Mouse (Mus musculus) mouse embryonic stem cell (cell line): Measurements from ENCODE around the gene Ppp1r11.

ENCODE experiments used
- in situ Hi-C, 2 experiments: fragments of 300-500 bp; cut with MboI; formaldehyde crosslinking; loops; 1 replicate in 1 of 2; 3 replicates in 1 of 2; pipeline ENCODE4 v1.14.3; 2019 to 2020; ENCODE audit warnings: low sequenced_read_pairs in 2 of 2, low pct_unique_long_range_greater_than_20kb in 1 of 2, mixed read lengths in 1 of 2; ENCODE audit not compliant: unreplicated experiment in 1 of 2

Gene Ppp1r11

DNA sequence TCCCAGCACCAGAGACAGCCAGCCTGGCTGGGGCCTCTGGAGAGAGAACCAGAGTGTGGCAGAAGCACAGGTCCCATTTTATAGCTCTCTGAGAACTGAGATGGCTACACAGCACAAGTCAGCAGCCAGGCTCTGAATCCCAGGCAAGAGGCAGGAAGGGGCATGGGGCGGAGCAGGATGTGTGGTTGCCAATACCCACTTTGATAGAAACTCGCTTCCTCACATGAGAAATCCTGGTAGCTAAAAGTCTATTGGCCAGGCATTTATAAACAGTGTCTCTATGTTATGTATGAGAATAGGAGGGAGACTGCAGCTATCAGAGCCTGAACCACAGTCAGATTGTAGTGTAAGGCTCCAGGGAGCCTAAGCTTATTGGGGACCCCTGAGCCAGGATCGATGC lies 21.2 kb upstream of the Ppp1r11 start:
- in situ Hi-C loops = no loop called here

DNA sequence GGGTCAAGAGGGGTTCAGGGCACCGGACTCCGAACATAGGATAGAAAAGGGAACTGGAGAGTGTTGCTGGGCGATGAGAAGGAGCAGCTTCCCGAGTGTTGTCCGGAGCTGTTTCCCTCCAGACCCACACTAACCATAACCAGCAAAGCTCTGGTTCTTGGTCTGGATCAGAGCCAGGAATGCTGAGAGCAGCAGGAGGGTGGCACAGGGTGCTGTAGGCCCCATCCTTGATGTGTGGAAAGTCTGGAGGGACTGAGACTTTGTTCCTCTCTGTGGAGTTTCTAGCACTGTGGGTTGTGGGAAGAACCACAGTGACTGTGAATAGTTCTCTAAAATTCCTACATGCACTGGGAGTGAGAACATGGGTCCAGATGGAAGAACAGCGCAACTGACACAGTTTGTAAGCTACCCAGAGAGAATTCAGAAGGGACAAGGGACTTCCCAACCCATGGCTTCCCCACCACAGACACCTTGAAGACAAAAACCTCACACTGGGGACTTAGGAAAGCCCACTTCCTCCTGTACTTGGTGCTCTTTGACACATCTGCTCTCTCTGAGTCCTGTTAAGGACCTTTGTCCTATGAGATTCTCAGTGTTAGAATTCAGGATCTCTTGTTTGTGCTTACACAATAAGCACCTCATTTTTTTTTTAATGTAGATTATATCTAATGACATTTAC lies 19.8 kb upstream of the Ppp1r11 start:
- in situ Hi-C loops = no loop called here

DNA sequence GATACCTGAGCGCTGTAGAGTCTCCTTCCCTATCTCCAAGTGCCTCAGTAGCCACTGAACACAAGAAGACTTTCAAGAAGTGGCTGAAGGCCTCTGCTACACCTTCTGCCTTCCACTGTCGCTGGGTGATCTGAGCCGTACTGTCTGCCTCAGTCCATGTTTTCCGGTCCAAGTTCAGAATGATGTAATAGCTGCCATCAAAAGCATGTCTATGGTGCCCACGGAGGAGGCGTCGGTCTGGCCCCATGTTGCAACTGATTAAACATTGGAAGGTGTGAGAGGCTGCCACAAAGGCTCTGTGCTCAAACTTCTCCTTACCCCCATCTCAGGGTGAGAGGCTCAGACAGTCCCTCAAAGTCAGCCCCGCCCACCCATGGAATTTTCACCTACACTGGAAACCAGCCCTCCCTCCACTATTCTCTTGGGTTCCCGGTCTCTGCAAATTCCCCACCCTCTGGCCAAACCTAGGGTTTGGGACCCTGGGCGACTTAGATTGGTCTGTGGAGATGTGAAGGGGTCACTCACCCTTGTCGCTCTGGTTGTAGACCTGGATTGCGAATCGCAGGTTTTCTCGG lies 18.9 kb upstream of the Ppp1r11 start:
- in situ Hi-C loops = no loop called here

DNA sequence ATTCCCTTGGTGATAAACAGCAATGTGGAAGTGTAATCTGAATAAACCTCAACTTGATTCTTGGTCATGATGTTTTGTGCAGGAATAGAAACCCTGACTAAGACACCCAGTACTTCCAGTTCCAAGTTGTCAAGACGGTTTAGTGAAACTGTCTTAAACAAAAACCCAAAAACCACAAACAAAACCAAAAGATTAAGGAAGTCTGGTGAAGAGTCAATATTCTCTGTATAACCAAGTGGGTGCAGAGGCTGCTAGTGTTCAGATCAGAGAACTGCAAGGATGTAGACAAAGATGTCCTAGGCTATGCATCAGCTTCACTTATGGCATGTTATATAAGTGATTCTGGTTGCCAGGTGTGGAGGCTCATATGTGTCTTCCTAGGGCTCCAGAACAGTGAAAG lies 15.3 kb upstream of the Ppp1r11 start:
- in situ Hi-C loops = no loop called here

DNA sequence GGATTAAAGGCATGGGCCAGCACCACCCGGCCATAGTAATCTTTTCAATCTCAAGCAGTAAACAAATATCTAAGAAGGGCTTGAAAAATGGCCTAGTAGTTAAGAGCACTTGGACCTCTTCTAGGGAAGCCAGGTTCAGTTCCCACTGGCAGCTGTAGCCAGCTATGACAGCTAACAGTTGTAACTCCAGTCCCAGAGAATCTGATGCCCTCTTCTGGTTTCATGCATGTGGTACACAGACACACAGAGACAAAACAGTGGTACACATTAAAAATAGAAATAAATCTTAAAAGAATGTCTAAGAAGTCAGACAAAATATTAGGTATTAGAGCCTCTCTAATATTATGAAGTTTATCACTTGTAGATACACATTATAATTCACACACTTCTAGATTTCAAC lies 9.6 kb upstream of the Ppp1r11 start:
- in situ Hi-C loops = no loop called here

DNA sequence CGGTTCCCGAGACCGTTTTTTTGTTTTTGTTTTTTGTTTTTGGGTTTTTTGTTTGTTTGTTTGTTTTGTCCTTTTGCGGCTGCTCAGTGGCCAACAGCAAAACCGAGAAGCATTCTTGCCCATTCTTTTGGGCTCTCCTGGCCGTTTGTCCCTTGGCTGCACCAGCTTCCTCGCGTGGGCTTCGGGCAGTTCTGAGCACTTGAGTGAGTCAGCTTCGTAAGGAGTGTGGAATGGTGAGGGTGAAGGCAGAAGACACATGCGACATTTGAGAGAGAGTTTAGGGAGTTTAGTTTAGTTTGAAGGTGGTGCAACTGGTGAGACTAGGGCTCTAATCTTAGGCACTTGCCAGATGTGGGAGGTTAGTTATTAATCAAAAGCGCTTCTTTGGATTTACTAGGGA lies 7.3 kb upstream of the Ppp1r11 start:
- in situ Hi-C loops = no loop called here

DNA sequence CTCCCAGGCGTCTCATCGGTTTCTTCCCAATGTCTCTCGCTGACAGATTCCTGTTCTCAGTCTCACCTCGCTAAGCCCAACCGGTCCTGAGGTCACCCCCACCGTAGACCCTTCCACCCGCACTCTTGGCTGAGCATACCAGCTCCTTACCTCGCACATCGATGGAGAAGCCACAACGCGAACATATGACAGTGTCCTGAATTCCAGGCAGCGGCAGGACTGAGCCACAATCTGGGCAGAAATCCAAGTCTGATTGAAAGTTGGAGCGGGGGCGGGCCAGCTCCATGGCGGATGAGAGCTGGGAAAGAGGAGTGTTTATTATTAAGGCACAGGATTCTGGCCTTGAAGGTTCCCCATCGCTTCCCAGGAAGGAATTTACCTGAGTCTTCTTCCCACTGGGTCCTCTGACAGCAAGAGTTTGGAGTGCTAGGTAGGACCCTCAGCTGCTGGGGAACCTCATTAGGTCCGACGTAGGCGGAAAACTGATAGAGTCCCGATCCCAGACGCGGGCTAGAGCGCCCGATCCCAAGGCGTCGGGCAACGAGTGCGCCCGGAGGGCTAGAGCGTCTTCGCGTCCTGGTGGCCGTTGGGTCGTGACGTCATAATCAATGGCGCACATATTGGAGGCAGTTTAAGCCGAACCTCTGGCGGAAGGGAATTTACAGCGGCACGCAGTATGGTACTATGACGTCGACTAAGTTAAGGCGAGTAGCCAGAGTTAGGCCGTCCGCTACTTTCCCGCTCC lies 6.6 kb upstream of the Ppp1r11 start, which contains the start of the genes Znrd1 and Znrd1as:
Gene Znrd1, minus strand, starts transcription at position 561 of the 745 bp plus-strand sequence.
Gene Znrd1as, plus strand, starts transcription at position 594 of the 745 bp plus-strand sequence.
- in situ Hi-C loops = no loop called here

DNA sequence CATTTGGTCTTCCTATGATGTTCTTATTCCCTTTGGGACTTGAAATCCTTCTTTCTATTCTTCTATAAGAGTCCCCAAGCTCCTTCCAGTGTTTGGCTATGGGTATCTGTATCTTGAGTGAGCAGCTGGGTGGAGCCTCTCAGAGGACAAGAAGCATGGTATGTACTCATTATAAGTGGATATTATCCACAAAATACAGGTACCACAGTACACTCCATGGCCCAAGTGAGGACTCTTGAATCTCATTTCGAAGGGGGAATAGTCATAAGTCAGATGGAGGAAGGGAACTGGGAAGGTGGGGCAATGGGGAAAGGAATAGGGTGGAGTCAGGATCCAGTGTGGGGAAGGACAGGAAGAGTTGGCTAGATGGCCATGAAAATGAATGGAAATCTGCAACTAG lies 1.5 kb upstream of the Ppp1r11 start:
- in situ Hi-C loops = no loop called here

DNA sequence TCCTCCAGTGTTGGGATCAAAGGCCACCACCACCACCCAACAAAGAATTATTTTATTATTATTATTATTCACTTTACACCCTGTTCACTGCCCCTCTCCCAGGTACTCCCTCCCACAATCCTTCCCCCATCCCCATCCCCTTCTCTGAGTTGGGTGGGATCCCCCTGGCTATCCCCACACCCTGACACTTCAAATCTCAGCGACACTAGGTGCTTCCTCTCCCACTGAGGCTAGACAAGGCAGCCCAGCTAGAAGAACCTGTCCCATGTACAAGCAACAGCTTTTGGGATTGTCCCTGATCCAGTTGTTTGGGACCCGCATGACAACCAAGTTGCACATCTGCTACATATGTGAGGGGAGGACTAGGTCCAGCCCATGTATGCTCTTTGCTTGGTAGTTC lies 1.1 kb upstream of the Ppp1r11 start:
- in situ Hi-C loops = no loop called here

DNA sequence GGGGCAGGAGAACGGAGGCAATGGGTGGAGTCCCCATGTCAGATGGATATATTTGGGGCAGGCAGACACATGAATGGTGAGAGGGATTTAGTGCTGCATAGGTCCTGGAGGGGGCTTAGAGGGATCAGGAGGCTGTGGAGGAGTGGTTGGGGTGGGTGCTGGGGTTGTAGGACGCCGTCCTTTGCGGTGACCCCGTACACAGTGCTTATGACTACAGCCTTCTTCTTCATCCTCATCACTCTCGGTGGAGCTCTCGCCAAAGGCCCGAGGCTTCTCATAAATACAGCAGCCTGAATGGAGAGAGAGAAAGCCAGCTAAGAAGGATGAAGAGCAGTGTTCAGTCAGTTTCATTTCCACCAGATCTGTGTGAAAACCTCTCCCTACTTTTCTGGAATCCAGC lies 2.3 kb downstream of the Ppp1r11 start:
- in situ Hi-C loops = no loop called here

DNA sequence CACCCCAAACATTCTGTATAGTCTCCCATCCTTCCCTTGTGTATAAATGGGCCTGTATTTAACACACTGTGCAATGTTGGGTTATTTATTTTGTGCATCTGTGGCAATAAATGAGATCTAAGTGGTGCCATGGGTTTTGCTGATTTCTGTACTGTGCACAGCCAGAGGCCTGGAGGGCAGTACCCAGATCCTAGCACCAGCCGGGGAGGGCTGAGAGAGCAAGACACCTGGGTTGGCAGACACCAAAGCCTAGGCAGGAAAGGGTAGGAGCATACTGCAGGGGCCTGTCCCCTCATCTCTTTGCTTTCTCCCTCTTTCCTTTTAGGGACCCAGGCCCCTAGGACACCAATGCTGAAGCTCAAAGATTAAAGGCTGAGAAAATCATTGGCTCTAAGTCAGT lies 3.3 kb downstream of the Ppp1r11 start:
- in situ Hi-C loops = no loop called here

DNA sequence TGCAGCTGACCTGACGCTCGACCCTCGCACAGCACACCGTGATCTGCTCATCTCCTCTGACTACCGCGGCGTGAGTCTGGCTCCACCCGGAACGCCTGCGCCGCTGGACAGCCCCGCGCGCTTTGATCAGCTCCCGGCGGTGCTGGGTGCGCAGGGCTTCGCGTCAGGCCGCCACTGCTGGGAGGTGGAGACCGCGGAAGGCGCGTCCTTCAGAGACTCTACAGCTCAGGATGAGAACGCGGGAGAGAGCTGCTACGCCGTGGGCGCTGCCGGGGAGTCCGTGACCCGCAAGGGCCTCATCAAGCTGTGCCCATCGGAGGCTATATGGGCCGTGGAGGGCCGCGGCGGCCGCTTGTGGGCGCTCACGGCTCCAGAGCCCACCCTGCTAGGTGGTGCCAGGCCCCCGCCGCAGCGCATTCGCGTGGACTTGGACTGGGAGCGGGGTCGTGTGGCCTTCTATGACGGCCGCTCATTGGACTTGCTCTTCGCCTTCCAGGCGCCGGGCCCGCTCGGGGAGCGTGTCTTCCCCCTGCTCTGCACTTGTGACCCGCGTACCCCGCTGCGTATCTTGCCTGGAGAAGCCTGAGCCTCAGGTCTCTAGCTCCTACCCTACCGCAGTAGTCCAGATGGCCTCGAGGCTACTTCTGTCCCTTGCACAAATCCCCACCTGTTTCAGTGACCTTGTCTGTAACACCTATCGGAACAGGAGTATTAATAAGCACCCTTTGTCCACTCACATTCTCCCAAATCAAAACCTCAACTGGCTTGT lies 4.3 kb downstream of the Ppp1r11 start:
- in situ Hi-C loops = no loop called here

DNA sequence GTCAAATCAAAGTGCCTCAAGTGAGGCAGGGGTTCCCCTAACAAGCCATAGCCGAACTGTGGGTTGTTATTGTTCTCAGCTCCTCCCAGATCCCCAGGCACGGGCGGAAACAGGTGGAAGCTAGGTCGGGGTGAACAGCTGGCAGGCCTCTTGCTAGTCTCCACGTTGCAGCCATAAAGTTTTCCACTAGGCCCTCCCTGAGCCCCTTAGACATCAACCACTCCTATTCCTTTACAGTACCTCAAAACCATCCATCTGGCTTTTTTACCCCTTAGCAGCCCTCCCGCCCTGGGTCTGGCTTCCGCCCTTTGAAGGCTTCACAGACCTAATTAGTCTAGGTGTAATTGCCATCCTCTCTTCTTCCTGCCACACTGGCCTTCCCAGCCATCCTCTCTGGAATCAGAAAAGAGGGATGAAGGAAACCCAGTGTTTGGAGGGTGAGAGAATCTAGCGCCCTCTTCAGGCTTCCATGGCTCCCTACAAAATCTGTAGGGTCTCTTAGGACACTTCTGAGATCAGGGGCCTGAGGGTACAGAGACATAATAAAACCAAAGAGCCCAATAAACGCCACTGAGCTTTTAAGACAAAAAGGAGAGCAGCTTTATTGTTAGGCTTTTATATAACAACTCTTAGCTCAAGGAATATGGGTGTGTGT lies 7.3 kb downstream of the Ppp1r11 start:
- in situ Hi-C loops = no loop called here

DNA sequence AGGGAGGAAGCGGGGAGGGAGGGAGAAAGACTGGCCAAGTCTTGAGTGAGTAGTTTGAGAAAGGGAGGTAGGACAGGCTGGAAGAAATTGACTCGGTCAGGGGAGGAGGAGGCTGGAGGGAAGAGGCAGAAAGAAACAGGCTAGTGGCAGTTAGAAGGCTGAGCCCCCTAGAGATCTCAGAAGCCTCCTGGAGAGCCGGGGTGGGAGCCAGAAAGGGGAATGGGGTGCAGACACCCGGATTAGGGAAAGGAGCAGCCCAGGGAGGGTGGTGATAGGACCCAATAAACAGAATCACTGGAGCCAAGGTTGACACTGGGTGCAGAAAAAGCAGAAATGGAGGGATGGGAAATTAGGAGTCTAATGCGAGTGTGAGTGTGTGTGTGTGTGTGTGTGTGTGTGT lies 7.8 kb downstream of the Ppp1r11 start:
- in situ Hi-C loops = no loop called here

DNA sequence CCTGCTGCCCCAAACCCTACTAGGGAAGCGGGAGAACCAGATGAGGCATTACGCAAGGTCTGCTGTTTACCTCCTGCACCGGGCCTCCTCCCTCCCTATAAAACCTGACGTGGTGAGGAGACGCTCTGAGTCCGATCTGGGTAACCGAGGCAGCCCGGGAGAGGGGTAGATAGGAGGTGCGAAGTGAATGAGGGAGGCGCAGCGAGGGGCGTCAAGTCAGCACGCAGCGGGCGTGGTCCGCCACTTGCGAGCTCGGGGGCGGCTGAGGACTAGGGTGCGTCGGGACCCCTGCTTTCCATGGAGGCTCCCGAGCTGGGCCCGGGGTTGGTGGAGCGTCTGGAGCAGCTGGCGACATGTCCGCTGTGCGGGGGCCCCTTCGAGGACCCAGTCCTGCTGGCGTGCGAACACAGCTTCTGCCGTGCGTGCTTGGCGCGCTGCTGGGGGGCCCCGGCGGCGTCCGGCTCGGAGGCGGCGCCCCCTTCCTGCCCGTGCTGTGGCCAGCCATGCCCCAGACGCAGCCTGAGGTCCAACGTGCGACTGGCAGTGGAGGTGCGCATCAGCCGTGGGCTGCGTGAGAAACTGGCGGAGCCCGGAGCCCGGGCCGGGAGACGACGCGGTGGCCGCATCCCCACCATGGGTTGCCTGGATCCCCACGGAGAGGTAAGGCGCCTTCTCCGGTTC lies 8.6 kb downstream of the Ppp1r11 start, which contains the start of gene Rnf39:
Gene Rnf39, plus strand, starts transcription at position 128 of the 681 bp plus-strand sequence.
- in situ Hi-C loops = no loop called here

DNA sequence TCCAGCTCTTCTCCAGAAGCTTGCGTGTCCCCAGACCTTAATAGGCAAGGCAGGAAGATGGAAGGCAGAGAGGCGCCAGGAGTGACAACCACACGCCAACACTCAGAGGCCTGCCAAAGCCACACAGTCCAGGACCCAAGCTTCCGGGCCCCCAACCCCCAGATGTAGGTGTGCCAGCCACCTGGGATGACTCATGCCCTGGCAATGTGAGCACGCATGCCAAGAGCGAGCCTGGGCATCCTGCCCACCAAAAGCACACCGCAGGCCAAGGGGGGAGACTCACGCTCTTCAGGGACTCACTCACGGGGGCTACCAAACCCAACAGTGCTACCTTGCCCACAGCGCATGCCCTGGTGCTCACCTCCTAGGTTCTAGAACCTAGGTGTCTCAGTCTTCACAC lies 9.2 kb downstream of the Ppp1r11 start:
- in situ Hi-C loops = no loop called here

DNA sequence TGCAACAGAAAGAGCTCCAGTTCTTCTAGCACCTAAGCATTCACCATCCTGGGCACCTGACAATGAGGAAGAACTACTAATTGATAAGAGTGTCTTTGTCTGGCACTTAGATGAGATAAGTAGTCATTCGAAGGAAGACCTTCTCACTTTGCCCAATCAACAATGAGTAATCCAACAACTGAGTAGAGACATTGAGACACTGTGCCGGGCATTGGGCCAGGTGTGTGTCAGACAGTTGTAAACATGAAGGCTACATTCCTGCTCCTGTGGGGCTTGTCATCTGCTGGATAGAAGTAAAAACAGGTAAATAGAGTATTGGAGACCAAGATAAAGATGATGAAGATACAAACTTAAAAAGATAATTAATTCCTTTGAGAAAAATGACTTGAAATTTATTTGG lies 13.5 kb downstream of the Ppp1r11 start:
- in situ Hi-C loops = no loop called here

DNA sequence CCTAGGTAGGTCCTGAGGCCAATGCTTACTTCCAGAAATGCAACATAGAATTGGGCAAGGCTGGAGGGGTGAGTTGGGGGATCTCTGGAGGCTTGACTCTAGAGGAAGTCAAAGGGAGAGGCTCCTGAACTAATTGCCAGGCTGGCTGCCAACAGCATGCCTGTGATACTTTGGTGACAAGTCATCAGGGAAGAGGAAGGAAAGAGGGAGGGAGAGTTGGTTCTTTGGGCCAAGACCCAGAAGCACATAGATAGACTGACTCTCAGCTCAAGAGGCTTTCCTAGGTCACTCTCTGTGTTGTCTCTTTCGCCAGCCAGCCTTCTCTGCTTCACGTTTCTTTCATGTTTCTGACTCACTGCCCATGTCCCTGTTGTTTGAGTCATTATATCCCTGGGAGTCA lies 19.7 kb downstream of the Ppp1r11 start:
- in situ Hi-C loops = no loop called here
